Mouse (Mus musculus) right cerebral cortex, postnatal 4 days (tissue): ENCODE results near the gene Lamtor3.
"Not testable (repeated sequence)": the region's sequence is repeated elsewhere in the genome, so short reads cannot be mapped to it uniquely, and the experiment has no call there.

Experiments
- DNase-seq: peaks from one replicate; pipeline ENCODE4 v3.0.0-alpha.2; 2022

The Lamtor3 gene

GRCm38 (mm10) chr3:137963508-137963907 is 45.2 kb downstream of the Lamtor3 start:
- DNase-seq: no peak

- DNase-seq: not testable (repeated sequence)
These were observed 45.7 kb downstream of the Lamtor3 start for GRCm38 (mm10) chr3:137964014-137964413.

GRCm38 (mm10) chr3:137968105-137968819 is 50.0 kb downstream of the Lamtor3 start:
- DNase-seq: no peak

GRCm38 (mm10) chr3:137968820-137969486 is 50.6 kb downstream of the Lamtor3 start:
- no peak for DNase-seq

GRCm38 (mm10) chr3:137969951-137970350 is 51.6 kb downstream of the Lamtor3 start:
- no peak for DNase-seq

GRCm38 (mm10) chr3:137972224-137972623 is 53.9 kb downstream of the Lamtor3 start:
- DNase-seq: no peak

- DNase-seq: no peak
These were observed 54.7 kb downstream of the Lamtor3 start for GRCm38 (mm10) chr3:137972989-137973388.

- DNase-seq: no peak
These were observed 56.0 kb downstream of the Lamtor3 start for GRCm38 (mm10) chr3:137974306-137974705.

GRCm38 (mm10) chr3:137975435-137975834 is 57.1 kb downstream of the Lamtor3 start:
- no peak for DNase-seq

- DNase-seq: no peak
These were observed 57.6 kb downstream of the Lamtor3 start for GRCm38 (mm10) chr3:137975856-137976423.

GRCm38 (mm10) chr3:137976943-137977628 is 58.8 kb downstream of the Lamtor3 start:
- no peak for DNase-seq

GRCm38 (mm10) chr3:137977629-137978041 is 59.3 kb downstream of the Lamtor3 start:
- peak; percentile 18 for DNase-seq

GRCm38 (mm10) chr3:137978233-137978632 is 59.9 kb downstream of the Lamtor3 start:
- no peak for DNase-seq
